Mouse (Mus musculus): ENCODE measurements at regions not wholly inside any gene's neighbourhood (a gene's known extent, or its start where the extent isn't known, plus 50 kb on each side); places are given as distances from the start of the nearest gene placed in this dataset.

DNA sequence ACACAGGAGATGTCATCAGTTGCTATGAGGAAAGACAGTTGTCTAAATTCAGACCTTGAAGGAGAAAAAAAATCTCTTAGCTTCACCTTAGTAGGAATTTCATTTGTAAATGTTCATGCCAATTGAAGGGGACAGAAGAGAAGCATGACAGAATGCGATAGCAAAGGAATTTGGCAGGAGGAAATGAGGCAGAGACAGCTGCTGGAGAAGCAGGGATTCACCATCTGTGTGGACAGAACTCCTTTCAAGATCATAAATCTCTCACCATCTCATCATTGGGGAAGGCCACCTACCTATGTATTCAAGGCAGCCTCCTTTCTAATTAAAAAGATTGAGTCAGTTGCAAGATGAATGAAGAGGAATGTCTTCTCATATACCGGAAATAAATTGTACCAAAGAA is 387.8 kb downstream of the Hdgfl1 start:
- TF ChIP-seq TCF12 (IDR thresholded peaks at IDR 0.05; ENCODE audit: insufficient read depth, poor library complexity, severe bottlenecking) (peak; percentile 40), USF1 (IDR thresholded peaks at IDR 0.05; ENCODE audit: low read depth) (no peak), POLR2A (IDR thresholded peaks at IDR 0.05; ENCODE audit: insufficient read length, low read depth) (no peak), POLR2AphosphoS2 (IDR thresholded peaks at IDR 0.05; ENCODE audit: insufficient read length, low read depth) (no peak), CEBPB (IDR thresholded peaks at IDR 0.05; ENCODE audit: insufficient read depth, poor library complexity, severe bottlenecking) (no peak), MYOD1 (IDR thresholded peaks at IDR 0.05; ENCODE audit: control insufficient read depth in 1 of 3, insufficient read length in 2 of 3, low read depth in 2 of 3) (peak; percentile 46 to 90 (median 74)), MYOG (IDR thresholded peaks at IDR 0.05; ENCODE audit: control insufficient read depth in 1 of 3, insufficient read depth in 1 of 3, insufficient read length in 2 of 3, low read depth in 2 of 3) (peak in 2 of 3 experiments; percentile 25 to 39), SRF (IDR thresholded peaks at IDR 0.05; ENCODE audit: control insufficient read depth, insufficient read length, low read depth) (no peak), E2F4 (IDR thresholded peaks at IDR 0.05; ENCODE audit: insufficient read depth) (no peak), MAX (IDR thresholded peaks at IDR 0.05; ENCODE audit: low read depth) (no peak)

All from myocyte (in vitro differentiated cells).